Mouse (Mus musculus) neural tube, embryonic 13.5 days (tissue): ENCODE data around the gene Emp3. TPM values are rescaled to one million over a fixed set of nuclear protein-coding genes. Genes with fewer than 3 reads are reported as not detected.
"Not testable (repeated sequence)": the region's sequence is repeated elsewhere in the genome, so short reads cannot be mapped to it uniquely, and the experiment has no call there.

Experiments used
- ATAC-seq: fragments of 200-750 bp; cut with Nextera tagmentation; 2 replicates; pipeline ENCODE4 v1.8.0; 2017; ENCODE audit warnings: low read depth, mild to moderate bottlenecking, moderate TSS enrichment, moderate library complexity
- H3K27ac ChIP-seq: fragments of 300-500 bp; sonication (generic); replicated peaks from 2 replicates; pipeline ENCODE4 v1.5.1; 2015; ENCODE audit warnings: moderate library complexity, mild to moderate bottlenecking, inconsistent platforms
- H3K27me3 ChIP-seq: fragments of 300-500 bp; sonication (generic); 2 replicates; pipeline ENCODE4 v1.6.1; 2015; ENCODE audit warnings: mild to moderate bottlenecking, inconsistent platforms
- H3K36me3 ChIP-seq: fragments of 300-500 bp; sonication (generic); 2 replicates; pipeline ENCODE4 v1.6.1; 2015; ENCODE audit warnings: mild to moderate bottlenecking, inconsistent platforms
- H3K4me1 ChIP-seq: fragments of 300-500 bp; sonication (generic); replicated peaks from 2 replicates; pipeline ENCODE4 v1.6.1; 2015; ENCODE audit warnings: inconsistent platforms
- H3K4me2 ChIP-seq: fragments of 300-500 bp; sonication (generic); 2 replicates; pipeline ENCODE4 v1.6.1; 2015; ENCODE audit warnings: inconsistent platforms, mild to moderate bottlenecking, moderate library complexity
- H3K4me3 ChIP-seq: fragments of 300-500 bp; sonication (generic); 2 replicates; pipeline ENCODE4 v1.5.1; 2015; ENCODE audit warnings: mild to moderate bottlenecking, inconsistent platforms
- H3K9ac ChIP-seq: fragments of 300-500 bp; sonication (generic); 2 replicates; pipeline ENCODE4 v1.6.1; 2015; ENCODE audit warnings: moderate library complexity, mild to moderate bottlenecking, inconsistent platforms
- H3K9me3 ChIP-seq: fragments of 300-500 bp; sonication (generic); 2 replicates; pipeline ENCODE4 v1.6.1; 2016; ENCODE audit warnings: inconsistent platforms
- WGBS: fragments of 180-500 bp; shearing (Covaris S2); methylation state at CpG from one replicate; pipeline ENCODE4 v1.1.7; 2015; 5-methylcytosine and 5-hydroxymethylcytosine counted together
- polyA plus RNA-seq: library from polyadenylated mRNA; unstranded; fragments of >200 nt; fragmentation: Nextera tagmentation; extraction: Ambion mirVana; gene quantifications from 2 replicates; pipeline ENCODE4 v1.2.1, GENCODE M21; 2015

Emp3 gene
- polyA plus RNA-seq, 1 experiment from 2014 or later: 47.4 TPM

DNA sequence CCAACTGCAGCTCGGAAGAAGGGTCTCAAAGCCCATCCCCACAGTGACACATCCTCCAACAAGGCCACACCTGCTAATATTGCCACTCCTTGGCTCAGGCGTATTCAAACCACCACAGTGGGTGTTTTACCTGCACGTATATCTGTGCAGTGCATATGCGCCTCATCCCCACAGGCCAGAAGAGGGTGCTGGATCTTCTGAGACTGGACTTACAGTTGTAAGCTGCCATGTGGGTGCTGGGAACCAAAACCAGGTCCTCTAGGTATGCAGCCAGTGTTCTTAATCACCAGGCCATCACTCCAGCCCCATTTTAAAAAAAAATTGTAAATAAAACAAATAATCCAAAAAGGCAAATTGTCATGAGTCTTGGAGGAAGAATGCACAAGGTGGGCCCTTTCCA, 40.7 kb downstream of the Emp3 start:
- Histone ChIP-seq H3K4me1 (no peaks in the 10 kb centered on the region), H3K9ac (no peak overlapping the region)
- WGBS: 96% methylated on average over 4 of the region's 4 CpGs

DNA sequence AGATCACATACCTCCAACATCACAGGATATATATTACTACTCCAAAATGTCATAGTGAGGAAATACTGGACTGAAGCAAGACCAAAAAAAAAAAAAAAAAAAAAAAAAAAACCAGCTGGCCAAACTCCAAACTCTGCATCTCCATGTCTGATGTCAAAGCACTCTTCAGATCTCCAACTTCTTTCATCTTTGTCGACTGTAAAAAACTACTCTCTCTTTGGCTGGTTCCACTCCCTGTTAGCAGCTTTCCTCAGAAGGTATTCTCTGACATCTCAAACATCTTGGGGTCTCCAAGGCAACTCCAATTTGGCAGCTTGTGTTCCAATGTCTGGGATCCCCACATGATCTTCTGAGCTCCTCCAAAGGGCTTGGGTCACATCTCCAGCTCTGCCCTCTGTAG, 42.9 kb downstream of the Emp3 start, which contains the start of gene Grin2d:
TSS of gene Grin2d (minus strand) at position 101 of the 400 bp plus-strand sequence.
- not testable (repeated sequence) for ATAC-seq, H3K27me3 ChIP-seq, H3K4me2 ChIP-seq, H3K4me3 ChIP-seq, H3K27ac ChIP-seq, H3K9me3 ChIP-seq, H3K9ac ChIP-seq
- H3K36me3 ChIP-seq: peaks cover 89% of the 10 kb centered on the region
- H3K4me1 ChIP-seq: peaks cover 18% of the 10 kb centered on the region
- 96% methylated on average over 1 of the region's 1 CpGs for WGBS

More for the DNA sequence above, 40.7 kb downstream of the Emp3 start:
- no peak for ATAC-seq
- Histone ChIP-seq H3K27me3 (no peaks in the 10 kb centered on the region), H3K4me2 (no peak overlapping the region), H3K27ac (no peak overlapping the region), H3K36me3 (peaks cover 98% of the 10 kb centered on the region), H3K9me3 (no peaks in the 10 kb centered on the region), H3K4me3 (no peak overlapping the region)

DNA sequence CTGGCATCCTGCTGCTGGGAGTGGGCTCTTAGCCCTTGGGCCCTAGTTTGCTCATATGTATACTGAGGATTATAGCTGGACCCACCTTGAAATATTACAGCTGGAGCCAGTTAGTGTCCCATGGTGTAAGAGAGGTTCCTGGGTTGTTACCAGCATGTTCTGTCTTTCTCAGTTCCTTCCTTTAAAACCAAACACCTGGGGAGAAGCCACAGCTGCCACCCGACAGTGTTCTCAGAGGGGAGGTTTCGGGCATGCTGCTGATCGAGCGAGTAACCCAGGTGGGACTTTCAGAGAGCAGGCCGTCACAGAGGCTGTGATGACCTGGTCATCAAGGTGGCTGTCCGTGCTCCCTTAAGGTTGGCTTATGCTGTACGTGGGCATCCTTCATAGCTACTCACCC, 44.3 kb downstream of the Emp3 start:
- ATAC-seq: no peak
- peaks cover 75% of the 10 kb centered on the region for H3K36me3 ChIP-seq

DNA sequence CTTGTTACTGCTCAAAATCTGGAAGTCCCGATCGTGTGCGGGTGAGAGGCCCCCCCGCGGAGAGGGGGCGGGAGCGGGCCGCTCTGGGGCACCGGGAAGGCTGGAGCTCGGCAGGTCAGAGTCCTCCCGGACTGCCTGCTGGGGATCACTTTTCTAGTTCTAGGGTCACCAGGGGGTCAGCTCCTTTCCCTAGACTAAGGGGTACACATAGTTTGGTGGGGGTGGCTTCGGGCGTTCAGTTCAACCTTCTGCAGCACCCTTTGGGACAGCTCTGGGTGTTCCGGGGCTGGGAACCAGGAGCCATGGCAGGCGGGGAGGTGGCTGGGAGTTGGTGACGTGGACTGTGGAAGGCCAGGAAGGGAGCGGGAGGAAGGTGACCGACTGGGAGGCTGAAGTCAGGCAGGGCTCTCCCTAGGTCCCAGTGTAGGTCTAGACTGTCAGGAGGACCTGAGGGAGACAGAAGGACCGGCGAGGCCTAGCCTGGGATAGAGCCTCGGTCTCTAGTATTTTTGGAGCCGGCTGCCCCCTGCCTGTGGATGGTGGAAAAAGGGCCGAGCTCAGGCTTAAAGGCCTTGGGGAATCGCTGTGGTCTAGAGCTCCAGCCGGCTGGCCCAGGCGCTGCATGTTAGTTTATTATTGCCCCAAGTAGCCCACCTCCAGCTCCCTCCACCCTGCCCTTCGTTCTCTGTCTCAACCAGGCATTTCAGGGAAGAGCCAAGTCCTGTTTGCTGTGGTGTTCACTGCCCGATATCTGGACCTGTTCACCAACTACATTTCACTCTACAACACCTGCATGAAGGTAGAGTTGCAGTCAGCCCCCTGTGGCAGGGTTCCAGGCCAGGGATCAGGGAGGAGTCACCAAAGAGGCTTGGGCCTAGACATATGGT, 47.9 kb downstream of the Emp3 start:
- Histone ChIP-seq H3K4me1 (peaks cover 50% of the 10 kb centered on the region), H3K9me3 (no peaks in the 10 kb centered on the region), H3K27me3 (peaks cover 26% of the 10 kb centered on the region), H3K36me3 (peaks cover 39% of the 10 kb centered on the region), H3K4me2 (peak overlapping the region; percentile 76), H3K9ac (peak overlapping the region; percentile 98), H3K27ac (peak overlapping the region; percentile 89), H3K4me3 (peak overlapping the region; percentile 87)
- peak; percentile 36 for ATAC-seq
- 2% methylated on average over 28 of the region's 28 CpGs for WGBS

More for the DNA sequence above, 44.3 kb downstream of the Emp3 start:
- Histone ChIP-seq H3K27ac (no peak overlapping the region), H3K4me3 (no peak overlapping the region), H3K9me3 (no peaks in the 10 kb centered on the region), H3K27me3 (no peaks in the 10 kb centered on the region), H3K4me1 (peaks cover 18% of the 10 kb centered on the region), H3K4me2 (no peak overlapping the region), H3K9ac (no peak overlapping the region)
- WGBS: 96% methylated on average over 7 of the region's 7 CpGs

DNA sequence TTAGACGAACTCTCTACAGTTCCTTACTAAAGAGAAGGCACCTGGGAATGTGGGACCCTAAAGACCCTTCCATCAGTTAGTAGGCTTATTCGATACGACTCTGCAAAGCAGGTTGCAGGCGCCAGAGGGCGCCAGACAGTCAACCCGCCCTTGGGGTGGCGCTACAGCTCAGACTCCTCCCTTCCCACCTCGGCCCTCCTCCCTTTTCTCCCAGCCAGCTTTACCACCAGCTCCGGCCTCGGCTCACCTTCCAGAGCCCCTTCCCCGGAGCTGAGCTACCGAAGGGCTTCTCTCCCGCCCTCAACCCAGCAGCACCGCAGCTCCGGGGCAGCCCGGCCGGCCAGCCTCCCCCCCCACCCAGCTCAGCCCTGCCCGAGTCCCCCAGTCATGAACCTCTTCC, 48.6 kb downstream of the Emp3 start, which contains the start of gene Kdelr1:
TSS of gene Kdelr1 (plus strand) at position 149 of the 400 bp plus-strand sequence.
- under 1% methylated on average over 18 of the region's 18 CpGs for WGBS
- ATAC-seq: peak; percentile 61
- peaks cover 57% of the 10 kb centered on the region for H3K4me1 ChIP-seq

DNA sequence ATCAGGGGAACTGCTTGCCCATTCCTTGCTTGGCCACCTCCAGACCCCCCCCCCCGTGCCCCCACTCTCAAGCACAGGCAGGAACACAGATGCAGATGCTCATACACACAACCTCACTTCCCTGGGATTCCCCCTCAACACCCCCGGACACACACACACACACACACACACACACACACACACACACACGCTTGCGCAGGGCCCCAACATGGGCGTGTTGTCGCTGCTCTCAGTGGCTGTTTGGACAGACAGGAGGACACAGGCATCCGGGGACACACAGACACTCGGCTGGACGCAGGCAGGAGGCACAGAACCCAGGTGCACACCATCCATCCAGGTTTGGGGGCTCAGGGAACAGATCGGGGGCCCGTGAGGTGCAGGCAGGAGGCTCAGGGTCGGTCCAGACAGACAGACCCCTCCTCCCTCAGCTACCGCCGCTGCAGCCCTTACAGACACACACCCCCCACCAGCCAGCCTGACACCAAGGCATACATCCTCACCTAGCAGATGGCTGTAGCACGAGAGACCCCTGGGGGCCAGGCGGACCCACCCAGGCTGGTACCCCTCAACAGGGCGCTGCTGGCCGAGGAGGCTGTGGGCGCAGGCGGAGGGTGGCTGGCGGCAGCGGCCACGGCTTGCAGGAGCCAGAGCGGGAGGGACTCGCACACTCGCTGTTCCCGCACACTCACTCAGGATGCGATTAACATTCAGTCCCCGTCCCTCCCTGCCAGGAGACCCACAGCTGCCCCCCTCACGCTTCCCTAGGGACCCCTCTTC, 50.7 kb downstream of the Emp3 start:
- Histone ChIP-seq H3K27me3 (peaks cover 40% of the 10 kb centered on the region), H3K4me3 (peak overlapping the region; percentile 44), H3K9me3 (no peaks in the 10 kb centered on the region), H3K27ac (peak overlapping the region; percentile 49), H3K4me2 (peak overlapping the region; percentile 64), H3K4me1 (peaks cover 75% of the 10 kb centered on the region), H3K9ac (peak overlapping the region; percentile 87), H3K36me3 (peaks cover 12% of the 10 kb centered on the region)
- ATAC-seq: peak; percentile 13; the same call in 1 of the 2 replicates
- WGBS: under 1% methylated on average over 30 of the region's 30 CpGs

More for the DNA sequence above, 48.6 kb downstream of the Emp3 start, which contains the start of gene Kdelr1:
- peak within 1 kb of the TSS; percentile 98 for H3K9ac ChIP-seq
- peaks cover 34% of the 10 kb centered on the region for H3K36me3 ChIP-seq
- peak within 1 kb of the TSS; percentile 76 for H3K4me2 ChIP-seq
- H3K4me3 ChIP-seq: peak within 1 kb of the TSS; percentile 87
- H3K9me3 ChIP-seq: no peaks in the 10 kb centered on the region
- peak within 1 kb of the TSS; percentile 89 for H3K27ac ChIP-seq
- H3K27me3 ChIP-seq: peaks cover 32% of the 10 kb centered on the region

DNA sequence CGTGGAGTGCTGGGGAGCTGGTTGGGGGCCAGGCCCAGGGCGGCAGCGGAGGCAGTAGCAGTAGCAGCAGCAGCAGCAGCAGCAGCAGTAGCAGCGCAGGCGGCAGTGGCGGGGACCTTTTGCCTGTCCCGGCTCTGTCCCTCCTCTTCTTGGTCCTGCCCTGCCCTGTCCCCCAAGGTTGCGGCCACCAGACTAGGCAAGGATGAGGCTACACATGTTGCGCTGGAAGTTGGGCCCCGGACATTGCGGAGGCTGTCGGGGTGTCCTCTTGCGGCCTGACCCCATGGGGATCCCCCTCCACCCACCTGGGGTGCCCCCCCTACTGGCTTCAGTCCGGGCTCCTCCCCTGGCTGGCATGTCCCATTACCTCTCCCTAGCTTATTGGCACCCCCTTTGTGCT, 51.4 kb downstream of the Emp3 start:
- peaks cover 71% of the 10 kb centered on the region for H3K4me1 ChIP-seq
- ATAC-seq: no peak
- 4% methylated on average over 14 of the region's 14 CpGs for WGBS

DNA sequence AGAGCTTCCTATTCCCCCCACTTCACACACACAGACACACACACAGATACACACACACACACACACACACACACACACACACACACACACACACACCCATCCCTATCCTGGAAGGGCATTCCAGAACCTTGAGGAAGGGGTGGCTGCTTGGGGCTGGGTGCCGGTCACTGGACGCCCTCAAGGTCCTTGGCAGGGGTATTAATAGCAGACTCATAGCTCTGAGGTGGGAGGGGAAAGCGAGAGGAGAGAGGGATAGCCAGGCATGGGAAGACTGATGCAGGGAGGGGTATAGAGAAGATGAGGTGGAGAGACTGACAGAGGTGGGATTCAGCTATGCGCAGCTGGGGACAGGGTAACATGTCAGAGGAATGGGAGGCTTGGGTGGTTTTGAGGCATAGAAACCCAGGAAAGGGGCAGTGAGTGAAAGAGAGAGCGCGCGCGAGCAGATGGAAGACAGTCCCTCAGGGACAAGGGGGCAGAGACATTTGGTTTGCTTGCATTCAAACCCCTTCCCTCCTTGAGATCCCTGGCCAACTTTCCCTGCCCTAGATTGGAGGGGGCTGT, 52.0 kb downstream of the Emp3 start:
- Histone ChIP-seq H3K9ac (peak overlapping the region; percentile 87), H3K4me1 (peaks cover 65% of the 10 kb centered on the region)

More for the DNA sequence above, 51.4 kb downstream of the Emp3 start:
- H3K9me3 ChIP-seq: no peaks in the 10 kb centered on the region
- peak overlapping the region; percentile 87 for H3K9ac ChIP-seq
- H3K36me3 ChIP-seq: peaks cover 8% of the 10 kb centered on the region
- H3K4me2 ChIP-seq: peak overlapping the region; percentile 64
- peak overlapping the region; percentile 44 for H3K4me3 ChIP-seq
- H3K27me3 ChIP-seq: peaks cover 43% of the 10 kb centered on the region
- peak overlapping the region; percentile 49; the same call in 1 of the 2 replicates for H3K27ac ChIP-seq

More for the DNA sequence above, 52.0 kb downstream of the Emp3 start:
- ATAC-seq: no peak
- Histone ChIP-seq H3K9me3 (no peaks in the 10 kb centered on the region), H3K27me3 (peaks cover 43% of the 10 kb centered on the region), H3K4me3 (peak overlapping the region; percentile 44), H3K36me3 (peaks cover 2% of the 10 kb centered on the region; the same call in 1 of the 2 replicates), H3K27ac (peak overlapping the region; percentile 49; the same call in 1 of the 2 replicates), H3K4me2 (peak overlapping the region; percentile 64)
- 17% methylated on average over 8 of the region's 8 CpGs for WGBS

Other genes with a start within 250 kb of the Emp3 start
- gene Ntn5, start 237.4 kb downstream of the Emp3 start, polyA plus RNA-seq: 1.9 and 2.6 TPM in 2 replicates
- gene Sec1, start 227.0 kb downstream of the Emp3 start, polyA plus RNA-seq: 0.52 and 0.93 TPM in 2 replicates
- gene Car11, start 221.6 kb downstream of the Emp3 start, polyA plus RNA-seq: 44.5 and 46.0 TPM in 2 replicates
- gene Dbp, start 216.3 kb downstream of the Emp3 start, polyA plus RNA-seq: 3.1 and 4.1 TPM in 2 replicates
- 570 and 614 TPM in 2 replicates for gene Rpl18, start 205.9 kb downstream of the Emp3 start, polyA plus RNA-seq
- gene Sphk2, start 203.4 kb downstream of the Emp3 start, polyA plus RNA-seq: 25.1 and 26.3 TPM in 2 replicates
- gene Fam83e, start 200.2 kb downstream of the Emp3 start, polyA plus RNA-seq: 0.39 and 0.55 TPM in 2 replicates
- gene Spaca4, start 195.6 kb downstream of the Emp3 start, polyA plus RNA-seq: not detected in 2 replicates
- gene Lmtk3, start 137.7 kb downstream of the Emp3 start, polyA plus RNA-seq: 17.2 and 17.4 TPM in 2 replicates
- 4.9 and 5.2 TPM in 2 replicates for gene Sult2b1, start 136.7 kb downstream of the Emp3 start, polyA plus RNA-seq
- 292 and 303 TPM in 2 replicates for gene Cyth2, start 106.8 kb downstream of the Emp3 start, polyA plus RNA-seq
- gene Kcnj14, start 96.6 kb downstream of the Emp3 start, polyA plus RNA-seq: 0.85 and 0.93 TPM in 2 replicates
- 34.6 and 37.2 TPM in 2 replicates for gene Grwd1, start 90.5 kb downstream of the Emp3 start, polyA plus RNA-seq
- 41.9 and 44.6 TPM in 2 replicates for gene Kdelr1, start 48.6 kb downstream of the Emp3 start, polyA plus RNA-seq
- gene Grin2d, start 43.0 kb downstream of the Emp3 start, polyA plus RNA-seq: 1.6 and 2.1 TPM in 2 replicates
- gene Syngr4, start 24.7 kb downstream of the Emp3 start, polyA plus RNA-seq: not detected in 2 replicates
- gene Tmem143, start 24.5 kb downstream of the Emp3 start, polyA plus RNA-seq: 4.7 and 5.1 TPM in 2 replicates
- gene Ccdc114, start 2.7 kb upstream of the Emp3 start, polyA plus RNA-seq: 3.4 and 3.8 TPM in 2 replicates
- gene Abcc6, start 108.9 kb upstream of the Emp3 start, polyA plus RNA-seq: 0.52 and 0.56 TPM in 2 replicates
- gene Nomo1, start 112.3 kb upstream of the Emp3 start, polyA plus RNA-seq: 36.0 and 38.6 TPM in 2 replicates
- 1.1 and 1.7 TPM in 2 replicates for gene Kcnj11, start 179.4 kb upstream of the Emp3 start, polyA plus RNA-seq